Mouse (Mus musculus): ENCODE data around the gene Ppfia4.

DNA sequence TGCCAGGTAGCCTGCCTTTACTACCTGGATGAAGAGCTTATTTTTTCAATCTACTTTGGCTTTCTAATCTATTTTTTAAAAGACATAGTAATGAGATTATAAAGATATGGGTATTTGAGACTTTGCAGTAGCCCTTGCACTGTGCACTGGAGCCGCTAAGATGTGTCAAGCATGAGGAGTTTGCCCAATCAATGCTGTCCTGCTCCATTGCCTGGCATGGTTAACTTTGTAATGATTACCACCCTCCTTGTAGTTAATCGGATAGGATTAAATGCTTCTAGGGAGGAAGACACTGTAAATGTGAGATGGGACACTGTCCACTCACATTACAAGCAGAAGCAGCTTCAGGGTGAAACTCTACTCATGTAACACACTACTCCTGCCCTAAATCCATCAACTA lies 20.6 kb upstream of the Ppfia4 start:
- TF ChIP-seq EP300 (IDR thresholded peaks at IDR 0.05; ENCODE audit: insufficient read depth, low read depth, low read length) (no peak), POLR2A (IDR thresholded peaks at IDR 0.05; ENCODE audit: insufficient read depth, low read length) (no peak)
